Mouse (Mus musculus) frontal cortex, adult (tissue): ENCODE measurements around the gene Fance.
A peak's percentile ranks its signal among the peaks of the same experiment; 100 is the strongest.
"Not testable (repeated sequence)": the region's sequence is repeated elsewhere in the genome, so short reads cannot be mapped to it uniquely, and the experiment has no call there.

Experiments
- ATAC-seq: cut with Nextera tagmentation; 2 replicates; pipeline ENCODE4 v1.9.2; 2017; ENCODE audit warnings: mild to moderate bottlenecking, moderate library complexity, mixed read lengths; ENCODE audit not compliant: low TSS enrichment

The Fance gene

DNA sequence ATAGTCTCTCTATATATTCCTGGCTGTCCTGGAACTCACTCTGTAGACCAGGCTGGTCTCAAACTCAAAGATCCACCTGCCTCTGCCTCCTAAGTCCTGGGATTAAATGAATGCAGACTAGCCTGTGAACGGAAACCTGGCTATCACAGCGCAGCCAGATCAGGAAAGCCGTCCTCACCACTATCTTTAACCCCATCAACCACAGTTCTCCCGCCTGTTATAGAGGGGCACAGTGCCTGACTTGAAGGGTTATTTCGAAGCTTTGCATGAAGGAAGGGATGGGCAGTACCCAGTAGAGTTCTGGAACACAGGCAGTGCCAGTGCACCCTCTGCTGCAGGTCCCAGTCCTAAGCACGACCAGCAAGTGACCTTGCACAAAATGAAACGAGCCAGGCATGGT lies 22.0 kb upstream of the Fance start:
- ATAC-seq = no peak

DNA sequence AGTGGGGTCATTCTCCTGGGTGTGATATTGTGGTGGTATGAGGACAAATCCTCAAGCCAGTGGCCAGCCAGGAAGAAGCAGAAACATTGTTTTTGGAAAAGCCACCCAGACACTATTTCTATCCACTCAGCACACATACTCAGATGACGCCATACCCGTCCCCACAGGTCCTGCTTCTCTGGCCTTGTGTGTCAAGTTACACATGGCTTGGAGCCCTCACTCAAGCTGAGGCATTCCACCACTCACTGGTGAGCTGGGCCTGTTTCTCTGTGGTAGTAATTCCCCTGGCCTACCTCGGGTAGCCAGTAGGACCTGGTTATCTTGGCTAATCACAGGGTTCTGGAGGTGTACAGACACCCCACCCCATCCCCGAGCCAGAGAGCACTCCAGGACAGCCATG lies 19.6 kb upstream of the Fance start:
- ATAC-seq = no peak

DNA sequence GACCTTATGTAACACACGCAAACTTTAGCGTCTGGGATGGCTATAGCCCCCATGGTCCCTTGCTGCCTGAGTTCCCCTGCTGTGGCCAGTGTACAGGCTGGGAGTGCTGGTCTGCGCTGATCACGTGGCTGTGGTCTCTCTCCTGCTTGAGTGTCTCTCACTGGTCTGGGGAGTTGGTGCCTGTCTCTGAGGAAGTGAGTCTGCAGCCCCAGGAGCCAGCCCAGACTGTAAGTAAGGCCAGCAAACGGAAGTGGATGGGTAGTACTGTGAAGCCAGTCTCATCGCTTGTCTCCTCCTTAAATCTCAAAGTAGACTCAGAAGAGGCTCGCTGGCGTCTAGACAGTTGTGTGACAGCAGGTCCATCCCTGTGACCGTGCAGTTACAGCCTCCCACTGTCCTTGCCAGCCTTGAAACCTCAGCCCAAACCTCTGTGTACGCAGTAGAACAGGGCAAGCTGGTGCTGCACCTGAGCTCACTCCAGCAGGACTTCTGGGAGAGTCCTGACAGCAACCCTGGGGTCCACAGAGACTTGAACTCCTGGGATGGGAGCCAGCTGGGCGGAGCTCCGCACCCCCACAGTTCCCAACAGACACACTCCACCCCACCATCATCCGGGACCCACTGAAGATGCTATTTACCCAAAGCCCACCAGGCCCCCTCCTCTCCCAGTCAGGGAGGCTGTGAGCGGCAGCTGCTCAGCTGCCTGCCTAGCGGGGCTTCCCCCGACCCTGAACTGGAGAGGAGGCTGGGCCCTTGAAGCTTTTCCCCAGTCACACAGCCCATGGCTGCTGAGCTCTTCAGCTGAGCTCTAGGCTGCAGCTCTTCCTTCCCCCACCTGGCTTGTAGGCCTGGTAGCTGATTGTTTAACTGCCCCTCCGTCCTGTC lies 18.6 kb upstream of the Fance start:
- ATAC-seq = no peak

DNA sequence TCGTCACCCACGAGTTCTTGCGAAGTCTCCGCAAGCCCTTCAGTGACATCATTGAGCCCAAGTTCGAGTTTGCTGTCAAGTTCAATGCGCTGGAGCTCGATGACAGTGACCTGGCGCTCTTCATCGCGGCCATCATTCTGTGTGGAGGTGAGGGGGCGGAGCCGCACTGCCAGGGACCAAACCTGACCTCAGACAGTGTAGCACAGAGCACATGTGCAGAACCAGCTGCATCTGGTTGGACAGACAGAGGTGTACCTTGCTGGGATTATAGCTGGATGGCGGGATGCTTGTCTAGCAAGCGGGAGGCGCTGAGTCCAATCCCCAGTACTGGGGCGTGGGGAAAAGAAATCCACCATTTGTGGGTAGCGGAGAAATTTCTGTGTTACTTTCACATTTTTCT lies 14.4 kb upstream of the Fance start:
- no peak for ATAC-seq

GRCm38 (mm10) chr17:28299669-28300320 lies 13.5 kb upstream of the Fance start:
- no peak for ATAC-seq

GRCm38 (mm10) chr17:28300323-28300722 lies 13.0 kb upstream of the Fance start:
- ATAC-seq = no peak

DNA sequence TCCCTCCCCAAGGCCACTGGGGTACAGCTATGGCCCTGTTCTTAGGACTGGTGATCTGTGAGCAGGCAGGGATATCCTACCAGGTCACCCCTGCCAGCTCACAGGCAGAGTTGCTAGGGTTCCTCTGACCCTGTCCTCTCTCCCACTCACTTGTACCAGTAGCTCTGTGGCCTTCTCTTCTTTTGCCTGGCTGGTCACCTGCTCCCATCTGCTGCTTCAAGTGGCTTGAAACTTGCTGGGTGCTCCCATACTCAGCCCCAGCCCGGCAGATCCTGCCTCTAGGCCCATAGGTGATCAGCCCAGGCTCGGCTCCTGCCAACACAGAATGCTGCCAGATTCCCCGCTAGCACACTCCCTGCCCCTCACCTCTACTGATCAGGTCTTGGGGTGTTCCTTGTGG lies 12.5 kb upstream of the Fance start:
- ATAC-seq = no peak

DNA sequence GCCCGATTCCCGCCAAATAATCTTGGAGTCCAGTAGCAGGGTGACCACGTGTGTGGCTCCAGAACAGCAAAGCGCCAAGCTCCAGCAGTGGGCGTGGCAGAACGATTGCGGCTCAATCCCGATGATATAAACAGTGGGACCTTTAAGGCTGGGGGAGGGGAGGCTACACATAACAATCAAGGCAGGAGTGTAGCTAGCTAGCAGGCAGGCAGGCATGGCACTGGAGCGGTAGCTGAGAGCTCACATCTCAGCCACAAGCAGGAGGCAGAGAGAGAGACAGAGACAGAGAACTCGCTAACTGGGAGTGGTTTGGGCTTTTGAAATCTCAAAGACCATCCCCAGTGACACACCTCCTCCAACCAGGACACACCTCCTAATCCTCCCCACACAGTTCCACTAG lies 8.1 kb upstream of the Fance start:
- ATAC-seq = no peak

- ATAC-seq = peak; percentile 32; the same call in 1 of the 2 replicates
These were observed 4.8 kb upstream of the Fance start for GRCm38 (mm10) chr17:28308297-28309195.

- no peak for ATAC-seq
These were observed 2.5 kb upstream of the Fance start for GRCm38 (mm10) chr17:28310831-28311230.

- no peak for ATAC-seq
These were observed 1.8 kb upstream of the Fance start for GRCm38 (mm10) chr17:28311366-28312132.

GRCm38 (mm10) chr17:28312232-28313211 lies 797 bp upstream of the Fance start:
- no peak for ATAC-seq

DNA sequence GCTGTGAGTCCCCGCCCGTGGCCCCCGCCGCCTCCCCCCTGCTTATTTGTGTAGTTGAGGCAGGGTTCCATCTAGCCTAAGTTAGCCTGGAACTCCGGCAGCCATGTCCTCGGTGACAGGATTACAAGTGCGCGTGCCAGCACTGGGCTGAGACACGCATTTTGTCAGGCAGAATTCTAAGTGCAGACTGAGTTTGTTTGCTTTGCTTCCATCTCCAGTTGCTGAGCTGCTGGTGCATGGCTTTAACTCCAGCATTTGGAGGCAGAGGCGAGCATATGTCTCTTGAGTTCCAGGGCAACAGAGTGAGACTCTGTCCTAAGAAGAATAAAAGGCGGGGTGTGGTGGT lies 534 bp downstream of the Fance start:
- ATAC-seq = peak; percentile 31

- no peak for ATAC-seq
These were observed 2.4 kb downstream of the Fance start for GRCm38 (mm10) chr17:28315611-28316160.

DNA sequence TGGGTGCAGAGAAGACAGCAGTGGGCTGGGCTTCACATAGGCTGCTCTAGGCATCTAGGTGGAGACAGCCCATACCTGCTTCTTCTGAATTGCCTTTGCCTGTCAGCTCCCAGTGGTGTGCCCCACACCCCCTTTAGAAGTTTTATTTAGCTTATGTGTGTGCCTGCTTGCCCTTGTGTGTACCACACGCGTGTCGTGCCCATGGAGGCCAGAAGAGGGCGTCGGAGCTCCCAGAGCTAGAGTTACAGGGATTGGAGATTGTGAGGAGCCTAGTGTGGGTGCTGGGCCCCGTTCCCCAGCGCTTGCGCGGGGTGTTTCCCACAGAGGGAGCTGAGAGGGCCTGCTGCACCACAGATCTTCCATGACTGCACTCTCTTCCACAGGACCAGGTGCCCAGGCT lies 3.2 kb downstream of the Fance start:
- no peak for ATAC-seq

DNA sequence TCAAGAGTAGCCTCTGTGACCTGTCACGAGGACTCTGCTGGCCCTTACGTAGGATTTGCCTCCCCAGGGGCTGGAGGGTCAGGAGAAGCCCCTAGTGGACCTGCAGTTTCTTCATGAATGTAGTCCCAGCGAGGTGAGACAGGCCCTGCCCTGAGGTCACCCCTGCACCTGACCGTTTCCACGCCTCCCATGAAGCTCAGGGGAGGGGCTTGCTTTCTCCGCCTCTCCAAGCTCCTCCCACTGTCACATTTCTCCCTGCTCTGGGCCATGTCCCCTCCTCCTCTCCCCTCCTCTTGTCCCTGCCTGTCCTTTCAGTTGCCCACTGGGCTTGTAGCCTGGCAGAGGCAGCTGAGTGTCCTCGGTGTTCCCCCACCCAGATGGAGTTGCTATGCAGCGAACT lies 3.8 kb downstream of the Fance start:
- no peak for ATAC-seq

- ATAC-seq = no peak
These were observed 4.4 kb downstream of the Fance start for GRCm38 (mm10) chr17:28317725-28318124.

DNA sequence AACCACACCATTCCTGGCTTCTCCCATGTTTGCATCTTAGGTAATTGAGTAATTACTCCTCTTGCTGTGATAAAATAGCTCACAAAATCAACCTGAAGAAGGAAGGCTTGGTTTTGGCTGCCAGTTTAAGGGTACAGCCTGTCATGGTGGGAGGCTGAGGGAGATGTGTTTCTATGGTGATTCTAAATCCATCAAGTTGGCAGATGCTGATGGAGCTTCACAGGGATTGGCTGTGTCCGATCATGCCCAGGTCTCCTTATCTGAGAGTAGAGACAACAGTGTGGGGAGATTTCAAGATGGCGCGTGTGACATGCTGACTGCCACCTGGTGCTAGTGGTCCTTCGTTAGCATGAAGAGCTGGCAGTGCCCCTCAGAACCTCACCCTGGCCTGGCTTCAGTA lies 8.4 kb downstream of the Fance start:
- no peak for ATAC-seq

GRCm38 (mm10) chr17:28323786-28324185 lies 10.5 kb downstream of the Fance start:
- ATAC-seq = no peak

- ATAC-seq = not testable (repeated sequence)
These were observed 11.1 kb downstream of the Fance start for GRCm38 (mm10) chr17:28324416-28324815.
